Mouse (Mus musculus) embryonic facial prominence, embryonic 15.5 days (tissue): ENCODE data around the gene Nmt1. TPM values are rescaled to one million over a fixed set of nuclear protein-coding genes. Genes with fewer than 3 reads are reported as not detected.
A peak's percentile ranks its signal among the peaks of the same experiment; 100 is the strongest.

Source experiments
- ATAC-seq: fragments of 200-750 bp; cut with Nextera tagmentation; 2 replicates; pipeline ENCODE4 v1.8.0; 2017; ENCODE audit warnings: low read depth, moderate TSS enrichment; ENCODE audit not compliant: insufficient number of reproducible peaks, low FRiP score, low TSS enrichment
- H3K27ac ChIP-seq: fragments of 300-500 bp; sonication (generic); replicated peaks from 2 replicates; pipeline ENCODE4 v1.5.1; 2015; ENCODE audit warnings: mild to moderate bottlenecking, inconsistent platforms
- H3K27me3 ChIP-seq: fragments of 300-500 bp; sonication (generic); 2 replicates; pipeline ENCODE4 v1.6.1; 2015; ENCODE audit warnings: inconsistent platforms
- H3K36me3 ChIP-seq: fragments of 300-500 bp; sonication (generic); 2 replicates; pipeline ENCODE4 v1.6.1; 2015; ENCODE audit warnings: mild to moderate bottlenecking, inconsistent platforms
- H3K4me1 ChIP-seq: fragments of 300-500 bp; sonication (generic); 2 replicates; pipeline ENCODE4 v1.6.1; 2015; ENCODE audit warnings: inconsistent platforms
- H3K4me2 ChIP-seq: fragments of 300-500 bp; sonication (generic); replicated peaks from 2 replicates; pipeline ENCODE4 v1.6.1; 2015; ENCODE audit warnings: mild to moderate bottlenecking, inconsistent platforms
- H3K4me3 ChIP-seq: fragments of 300-500 bp; sonication (generic); replicated peaks from 2 replicates; pipeline ENCODE4 v1.5.1; 2015; ENCODE audit warnings: mild to moderate bottlenecking, inconsistent platforms
- H3K9ac ChIP-seq: fragments of 300-500 bp; sonication (generic); 2 replicates; pipeline ENCODE4 v1.6.1; 2015; ENCODE audit warnings: inconsistent platforms
- H3K9me3 ChIP-seq: fragments of 300-500 bp; sonication (generic); replicated peaks from 2 replicates; pipeline ENCODE4 v1.6.1; 2016; ENCODE audit warnings: inconsistent platforms
- WGBS: fragments of 180-500 bp; shearing (Covaris S2); methylation state at CpG from one replicate; pipeline ENCODE4 v1.1.7; 2015; 5-methylcytosine and 5-hydroxymethylcytosine counted together
- polyA plus RNA-seq: library from polyadenylated mRNA; unstranded; fragments of >200 nt; fragmentation: Nextera tagmentation; extraction: Ambion mirVana; gene quantifications from 2 replicates; pipeline ENCODE4 v1.2.1, GENCODE M21; 2015

Nmt1 gene
- polyA plus RNA-seq, 1 experiment from 2014 or later, result 49.5 TPM

GRCm38 (mm10) chr11:103080323-103081091 is 52.5 kb downstream of the Nmt1 start:
- Histone ChIP-seq H3K4me3 (peak overlapping the region; percentile 28), H3K36me3 (no peaks in the 10 kb centered on the region; the same call in 1 of the 2 replicates), H3K4me1 (peaks cover 14% of the 10 kb centered on the region; the same call in 1 of the 2 replicates), H3K27me3 (peaks cover 15% of the 10 kb centered on the region), H3K27ac (no peak overlapping the region), H3K9ac (peak overlapping the region; percentile 3; the same call in 1 of the 2 replicates), H3K4me2 (peak overlapping the region; percentile 49), H3K9me3 (no peaks in the 10 kb centered on the region)
- no peak for ATAC-seq
- 5% methylated on average over 43 of the region's 43 CpGs for WGBS

- Histone ChIP-seq H3K4me2 (no peak overlapping the region), H3K9me3 (no peaks in the 10 kb centered on the region), H3K4me1 (peaks cover 14% of the 10 kb centered on the region; the same call in 1 of the 2 replicates), H3K27me3 (peaks cover 15% of the 10 kb centered on the region), H3K4me3 (no peak overlapping the region), H3K9ac (no peak overlapping the region), H3K27ac (no peak overlapping the region), H3K36me3 (no peaks in the 10 kb centered on the region; the same call in 1 of the 2 replicates)
- WGBS, result 56% methylated on average over 6 of the region's 6 CpGs
- ATAC-seq, result no peak
These were observed 53.6 kb downstream of the Nmt1 start for GRCm38 (mm10) chr11:103081631-103082030.

- Histone ChIP-seq H3K4me3 (no peak overlapping the region), H3K4me1 (peaks cover 22% of the 10 kb centered on the region), H3K27ac (no peak overlapping the region), H3K27me3 (no peaks in the 10 kb centered on the region), H3K9me3 (no peaks in the 10 kb centered on the region), H3K9ac (no peak overlapping the region), H3K4me2 (no peak overlapping the region), H3K36me3 (no peaks in the 10 kb centered on the region)
- ATAC-seq, result no peak
- 88% methylated on average over 7 of the region's 7 CpGs for WGBS
These were observed 65.3 kb downstream of the Nmt1 start for GRCm38 (mm10) chr11:103093306-103093705.

GRCm38 (mm10) chr11:103093862-103094833 is 66.2 kb downstream of the Nmt1 start:
- Histone ChIP-seq H3K4me3 (no peak overlapping the region), H3K4me1 (peaks cover 25% of the 10 kb centered on the region), H3K36me3 (no peaks in the 10 kb centered on the region), H3K27ac (no peak overlapping the region), H3K9ac (no peak overlapping the region), H3K9me3 (no peaks in the 10 kb centered on the region), H3K27me3 (no peaks in the 10 kb centered on the region), H3K4me2 (no peak overlapping the region)
- WGBS, result 66% methylated on average over 20 of the region's 20 CpGs
- ATAC-seq, result no peak

- H3K27ac ChIP-seq, result no peak overlapping the region
- no peaks in the 10 kb centered on the region for H3K36me3 ChIP-seq
- 72% methylated on average over 9 of the region's 9 CpGs for WGBS
- no peak overlapping the region for H3K4me2 ChIP-seq
- no peak overlapping the region for H3K9ac ChIP-seq
- peaks cover 5% of the 10 kb centered on the region; the same call in 1 of the 2 replicates for H3K27me3 ChIP-seq
- H3K4me1 ChIP-seq, result peaks cover 29% of the 10 kb centered on the region
- no peak overlapping the region for H3K4me3 ChIP-seq
- ATAC-seq, result no peak
- no peaks in the 10 kb centered on the region for H3K9me3 ChIP-seq
These were observed 67.2 kb downstream of the Nmt1 start for GRCm38 (mm10) chr11:103095107-103095670.

GRCm38 (mm10) chr11:103095801-103096200 is 67.8 kb downstream of the Nmt1 start:
- H3K4me1 ChIP-seq, result peaks cover 33% of the 10 kb centered on the region
- H3K4me2 ChIP-seq, result no peak overlapping the region
- WGBS, result 91% methylated on average over 6 of the region's 6 CpGs
- no peak overlapping the region for H3K9ac ChIP-seq
- no peaks in the 10 kb centered on the region for H3K36me3 ChIP-seq
- peaks cover 9% of the 10 kb centered on the region; the same call in 1 of the 2 replicates for H3K27me3 ChIP-seq
- no peak for ATAC-seq
- no peak overlapping the region for H3K27ac ChIP-seq
- no peak overlapping the region for H3K4me3 ChIP-seq
- H3K9me3 ChIP-seq, result no peaks in the 10 kb centered on the region

- Histone ChIP-seq H3K36me3 (no peaks in the 10 kb centered on the region), H3K4me2 (peak overlapping the region; percentile 37), H3K4me3 (peak overlapping the region; percentile 32), H3K27me3 (peaks cover 13% of the 10 kb centered on the region), H3K9ac (no peak overlapping the region), H3K27ac (peak overlapping the region; percentile 78), H3K9me3 (no peaks in the 10 kb centered on the region), H3K4me1 (peaks cover 46% of the 10 kb centered on the region)
- WGBS, result 20% methylated on average over 22 of the region's 22 CpGs
- no peak for ATAC-seq
These were observed 69.2 kb downstream of the Nmt1 start for GRCm38 (mm10) chr11:103096979-103097894.

GRCm38 (mm10) chr11:103098531-103099190 is 70.7 kb downstream of the Nmt1 start:
- WGBS, result 59% methylated on average over 11 of the region's 11 CpGs
- H3K4me2 ChIP-seq, result no peak overlapping the region
- peaks cover 13% of the 10 kb centered on the region for H3K27me3 ChIP-seq
- no peak overlapping the region for H3K9ac ChIP-seq
- H3K27ac ChIP-seq, result no peak overlapping the region
- H3K9me3 ChIP-seq, result no peaks in the 10 kb centered on the region
- H3K4me1 ChIP-seq, result peaks cover 58% of the 10 kb centered on the region
- no peak overlapping the region for H3K4me3 ChIP-seq
- no peak for ATAC-seq
- H3K36me3 ChIP-seq, result no peaks in the 10 kb centered on the region

- no peak for ATAC-seq
These were observed 71.5 kb downstream of the Nmt1 start for GRCm38 (mm10) chr11:103099352-103099940.

More at GRCm38 (mm10) chr11:103099352-103099940, 71.5 kb downstream of the Nmt1 start:
- WGBS, result 36% methylated on average over 12 of the region's 12 CpGs
- Histone ChIP-seq H3K36me3 (no peaks in the 10 kb centered on the region), H3K4me2 (no peak overlapping the region), H3K9me3 (no peaks in the 10 kb centered on the region), H3K9ac (no peak overlapping the region), H3K4me1 (peaks cover 56% of the 10 kb centered on the region), H3K27me3 (peaks cover 13% of the 10 kb centered on the region), H3K4me3 (no peak overlapping the region), H3K27ac (no peak overlapping the region)
